Mouse (Mus musculus) bone marrow, adult 2 months (tissue): ENCODE data around the gene 1190005I06Rik. TPM values are rescaled to one million over a fixed set of nuclear protein-coding genes. Genes with fewer than 3 reads are reported as not detected.
"Not testable (repeated sequence)": the region's sequence is repeated elsewhere in the genome, so short reads cannot be mapped to it uniquely, and the experiment has no call there.

Source experiments
- H3K27ac ChIP-seq: fragments of 200-500 bp; 2 replicates; pipeline ENCODE4 v1.5.1; 2012; ENCODE audit warnings: low read depth, mild to moderate bottlenecking, control low read depth, inconsistent platforms, low read length; ENCODE audit not compliant: control insufficient read depth, poor library complexity, insufficient read depth
- H3K4me1 ChIP-seq: fragments of 200-500 bp; 2 replicates; pipeline ENCODE4 v1.6.1; 2011; ENCODE audit warnings: low read length; ENCODE audit not compliant: control insufficient read depth, insufficient read depth
- H3K4me3 ChIP-seq: fragments of 200-500 bp; replicated peaks from 2 replicates; pipeline ENCODE3; 2011; ENCODE audit warnings: mild to moderate bottlenecking, low read depth, low read length, control low read depth; ENCODE audit not compliant: control insufficient read depth
- CTCF ChIP-seq: fragments of 200-500 bp; IDR thresholded peaks from 2 replicates; pipeline ENCODE4 v1.5.1; 2011; ENCODE audit warnings: low read length, control low read depth; ENCODE audit not compliant: control insufficient read depth, insufficient read depth
- POLR2A ChIP-seq: fragments of 200-500 bp; IDR thresholded peaks from 2 replicates; pipeline ENCODE4 v1.6.1; 2011; ENCODE audit warnings: low read depth, mild to moderate bottlenecking, control low read depth, low read length, borderline replicate concordance; ENCODE audit not compliant: control insufficient read depth
- WGBS: fragments of 180-500 bp; shearing (Covaris S2); methylation state at CpG from one replicate; pipeline ENCODE4 v1.1.7; 2018; 5-methylcytosine and 5-hydroxymethylcytosine counted together
- polyA plus RNA-seq: library from polyadenylated mRNA; stranded (reverse); fragments of >200 nt; gene quantifications from 2 replicates; pipeline ENCODE4 v1.2.4, GENCODE M21; 2011; ENCODE audit warnings: low replicate concordance; ENCODE audit not compliant: missing spikeins, insufficient read depth, insufficient read length

1190005I06Rik gene
- polyA plus RNA-seq, 1 experiment: not detected

DNA sequence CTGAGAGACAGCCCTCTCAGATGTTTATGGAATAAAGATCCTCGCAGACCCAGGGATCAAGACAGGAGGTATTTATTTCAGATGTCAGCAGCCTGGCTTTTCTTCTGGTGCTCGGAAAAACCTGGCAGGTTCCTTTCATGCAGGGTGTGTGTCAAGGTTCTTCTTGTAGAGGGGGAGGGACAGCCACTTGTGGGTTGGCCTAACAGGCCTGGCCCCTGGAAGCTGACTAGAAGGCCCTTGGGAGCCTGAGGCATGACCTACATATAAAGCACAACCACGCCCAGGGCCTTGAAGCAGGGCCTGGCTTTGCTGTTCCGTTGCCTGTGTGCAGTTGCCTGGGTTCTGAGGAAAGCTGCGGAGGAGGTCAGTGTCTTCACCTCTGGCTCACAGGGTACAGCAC lies 37.7 kb upstream of the 1190005I06Rik start:
- Histone ChIP-seq H3K4me1 (peaks cover 6% of the 10 kb centered on the region; the same call in 1 of the 2 replicates), H3K27ac (peak overlapping the region; percentile 46), H3K4me3 (peak overlapping the region; percentile 16)
- TF ChIP-seq CTCF: no peak
- 0 out of 2 replicates have a peak, but pooled peaks have one; percentile 12 for TF ChIP-seq POLR2A
- 70% methylated on average over 5 of the region's 5 CpGs for WGBS

- TF ChIP-seq CTCF (no peak), POLR2A (no peak)
- H3K27ac ChIP-seq: no peak overlapping the region
- H3K4me3 ChIP-seq: no peak overlapping the region
- WGBS: 79% methylated on average over 5 of the region's 5 CpGs
- peaks cover 6% of the 10 kb centered on the region; the same call in 1 of the 2 replicates for H3K4me1 ChIP-seq
Observed at GRCm38 (mm10) chr8:120684082-120684481, 36.6 kb upstream of the 1190005I06Rik start.

DNA sequence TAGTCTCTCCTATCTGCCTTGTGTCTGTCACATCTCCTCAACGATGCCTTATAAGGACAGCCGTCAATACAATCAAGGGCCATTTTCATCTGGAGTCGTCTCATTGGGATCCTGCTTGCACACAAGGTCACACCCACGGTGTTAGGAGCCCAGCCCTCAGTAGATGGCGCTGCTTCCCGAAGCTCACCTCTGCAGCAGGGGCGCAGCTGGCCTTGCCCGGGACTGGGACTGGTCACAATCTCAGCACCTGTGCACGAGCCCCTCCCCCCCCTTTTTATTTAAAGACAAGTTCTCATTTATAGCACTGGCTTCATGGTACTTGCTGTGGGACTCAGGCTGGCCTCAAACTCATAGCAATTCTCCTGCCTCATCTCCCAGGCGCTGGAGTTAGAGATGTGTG lies 36.2 kb upstream of the 1190005I06Rik start:
- WGBS: 12% methylated on average over 10 of the region's 10 CpGs
- peak; percentile 30; the same call in 1 of the 2 replicates for TF ChIP-seq POLR2A
- TF ChIP-seq CTCF: peak; percentile 91
- Histone ChIP-seq H3K4me3 (no peak overlapping the region), H3K27ac (no peak overlapping the region), H3K4me1 (peaks cover 6% of the 10 kb centered on the region; the same call in 1 of the 2 replicates)

GRCm38 (mm10) chr8:120681113-120681512 lies 33.7 kb upstream of the 1190005I06Rik start:
- Histone ChIP-seq H3K4me1 (peaks cover 4% of the 10 kb centered on the region; the same call in 1 of the 2 replicates), H3K27ac (no peak overlapping the region), H3K4me3 (no peak overlapping the region)
- 52% methylated on average over 10 of the region's 10 CpGs for WGBS
- TF ChIP-seq POLR2A (no peak), CTCF (no peak)

DNA sequence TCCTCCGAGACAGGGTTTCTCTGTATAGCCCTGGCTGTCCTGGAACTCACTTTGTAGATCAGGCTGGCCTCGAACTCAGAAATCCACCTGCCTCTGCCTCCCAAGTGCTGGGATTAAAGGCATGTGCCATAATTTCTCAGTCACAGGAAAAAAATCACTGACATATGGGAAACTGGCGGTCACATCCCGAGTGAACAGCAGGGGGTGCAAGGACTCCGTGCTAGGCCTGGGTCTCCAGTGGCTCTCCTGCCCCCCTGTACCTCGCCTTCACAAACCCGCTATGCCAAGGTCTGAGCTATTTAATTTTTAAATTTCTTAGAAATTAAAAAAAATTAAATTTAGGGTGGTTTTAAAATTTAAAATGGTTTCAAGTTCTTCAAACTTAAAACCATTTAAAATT lies 33.0 kb upstream of the 1190005I06Rik start:
- not testable (repeated sequence) for H3K27ac ChIP-seq, H3K4me1 ChIP-seq, H3K4me3 ChIP-seq
- peak; percentile 69 for TF ChIP-seq CTCF
- WGBS: 27% methylated on average over 7 of the region's 7 CpGs

DNA sequence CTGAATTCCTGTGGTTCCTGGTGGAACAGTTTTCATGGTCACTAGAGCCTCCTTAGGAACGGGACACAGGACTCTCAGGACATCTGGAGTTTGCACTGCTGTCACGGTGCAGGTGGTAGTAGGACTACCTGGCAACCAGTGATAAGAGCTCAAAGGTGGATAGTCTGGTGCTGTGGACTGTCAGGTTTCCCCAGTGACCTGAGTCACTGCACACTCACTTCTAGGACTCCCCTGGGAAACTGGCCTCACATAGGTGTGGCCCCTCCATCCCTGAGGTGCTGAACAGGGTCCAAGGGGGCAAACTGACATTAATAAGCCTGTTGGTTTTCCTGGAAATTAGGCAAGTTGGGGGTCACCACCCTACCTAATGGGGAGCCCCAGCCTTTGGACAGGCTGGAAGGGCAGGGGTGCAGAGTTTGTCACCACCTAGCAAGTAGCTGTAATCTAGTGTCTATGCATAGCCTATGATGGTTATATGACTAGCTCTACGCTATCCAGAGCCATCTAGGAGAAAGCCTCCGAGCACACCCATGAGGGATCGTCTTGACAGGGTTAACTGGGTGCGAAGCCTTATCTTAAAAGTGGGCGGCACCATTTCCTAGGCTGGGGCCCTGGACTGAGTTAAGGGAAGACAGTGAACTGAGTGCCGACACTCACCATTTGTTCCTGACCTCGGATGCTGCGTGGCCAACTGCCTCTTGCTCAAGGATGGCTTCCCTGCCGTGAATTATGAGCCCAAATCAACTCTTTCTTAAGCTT lies 32.4 kb upstream of the 1190005I06Rik start:
- TF ChIP-seq POLR2A (no peak), CTCF (no peak)
- Histone ChIP-seq H3K27ac (no peak overlapping the region), H3K4me3 (no peak overlapping the region), H3K4me1 (peaks cover 2% of the 10 kb centered on the region; the same call in 1 of the 2 replicates)
- WGBS: 43% methylated on average over 11 of the region's 11 CpGs

DNA sequence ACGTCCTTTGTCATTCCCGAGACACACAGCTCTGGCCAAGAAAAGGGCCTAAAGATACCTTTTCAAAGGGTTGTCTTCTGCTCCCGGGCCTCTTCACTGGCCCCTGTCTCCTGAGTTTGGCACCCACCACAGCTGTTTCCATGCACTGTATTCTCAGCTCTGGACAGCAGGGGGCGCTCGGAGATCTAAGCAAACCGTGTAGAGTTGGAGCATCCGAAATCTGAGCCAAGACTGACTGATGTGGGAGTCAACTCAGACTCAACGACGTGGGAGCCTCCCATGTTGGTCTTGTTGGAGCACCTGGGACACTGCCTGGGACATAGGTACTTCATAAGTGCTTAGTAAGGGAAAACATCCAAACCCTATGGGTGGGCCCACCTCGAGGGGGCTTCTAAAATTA lies 31.0 kb upstream of the 1190005I06Rik start:
- 13% methylated on average over 10 of the region's 10 CpGs for WGBS
- Histone ChIP-seq H3K4me3 (no peak overlapping the region), H3K27ac (no peak overlapping the region), H3K4me1 (no peaks in the 10 kb centered on the region; the same call in 1 of the 2 replicates)
- TF ChIP-seq POLR2A: no peak
- TF ChIP-seq CTCF: peak; percentile 88

DNA sequence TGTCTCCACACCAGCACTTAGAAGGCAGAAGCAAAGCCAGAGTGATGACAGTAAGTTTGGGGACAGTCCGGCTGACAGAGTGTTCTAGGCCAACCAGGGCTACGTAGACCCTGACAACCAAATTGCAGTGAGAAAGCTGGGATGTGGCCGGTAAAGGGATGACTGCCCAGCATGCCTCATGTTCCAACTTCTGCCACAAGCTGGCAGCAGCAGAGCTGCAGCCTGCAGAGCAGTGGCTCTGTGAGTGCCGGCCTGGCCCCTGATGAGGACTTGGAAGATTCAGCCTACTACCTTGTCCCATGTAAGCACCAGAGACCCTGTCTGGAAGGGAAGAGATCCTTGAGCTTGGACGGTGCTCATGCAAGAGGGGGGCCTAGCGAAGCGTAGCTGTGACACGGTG lies 28.3 kb upstream of the 1190005I06Rik start:
- TF ChIP-seq CTCF (no peak), POLR2A (no peak)
- WGBS: 85% methylated on average over 8 of the region's 8 CpGs
- Histone ChIP-seq H3K4me1 (no peaks in the 10 kb centered on the region), H3K4me3 (no peak overlapping the region), H3K27ac (no peak overlapping the region)
